Mouse (Mus musculus) cerebellum, postnatal 36 days (tissue): ENCODE results near the gene Zfyve28.

Source experiments
- DNase-seq, 2 experiments: peaks; one replicate each; pipeline ENCODE4 v3.0.0; 2021 to 2022; ENCODE audit warnings: mixed read lengths in 2 of 2

Gene Zfyve28

GRCm38 (mm10) chr5:34202006-34202405 lies 86.2 kb downstream of the Zfyve28 start:
- no peak for DNase-seq

- DNase-seq = no peak
Measured at GRCm38 (mm10) chr5:34201396-34201795, 86.9 kb downstream of the Zfyve28 start.

DNA sequence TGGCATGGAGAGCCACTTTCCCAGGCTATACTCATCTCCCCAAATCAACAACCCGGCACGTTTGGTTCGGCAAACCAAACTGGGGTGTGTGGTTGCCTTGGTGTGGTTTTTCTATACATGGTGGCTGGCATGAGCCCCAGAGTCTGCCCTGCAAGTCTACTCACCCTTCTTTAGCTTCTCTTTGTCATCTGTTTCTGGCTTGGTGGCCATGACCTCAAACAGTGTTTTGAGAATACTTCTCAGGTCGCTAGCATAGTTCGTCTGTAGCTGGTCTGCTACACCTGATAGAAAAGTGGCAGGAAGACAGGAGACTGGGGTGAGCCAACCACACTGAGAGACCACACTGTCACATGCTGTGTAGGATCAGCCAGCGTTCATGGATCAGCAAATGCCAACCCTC lies 89.6 kb downstream of the Zfyve28 start:
- no peak for DNase-seq

DNA sequence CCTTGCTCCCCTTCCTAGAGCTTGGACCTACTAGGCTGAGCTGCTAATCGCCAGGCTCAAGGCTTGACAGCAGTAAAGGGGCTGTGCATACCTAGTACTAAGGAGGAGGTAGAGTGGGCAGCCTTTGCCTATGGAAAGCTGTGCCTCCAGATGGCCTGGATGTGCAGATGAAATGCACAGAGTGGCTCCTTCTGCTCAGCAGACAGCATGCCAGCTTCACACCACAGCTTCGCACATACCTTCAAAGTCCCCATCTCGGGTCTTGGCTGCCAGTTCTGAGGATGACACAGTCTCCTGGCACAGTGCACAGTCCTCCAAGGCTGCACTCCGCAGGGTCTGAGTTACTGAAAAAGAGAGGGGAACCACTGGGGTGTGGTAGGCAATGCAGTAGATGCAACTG lies 91.0 kb downstream of the Zfyve28 start:
- peak; percentile 57 to 64 for DNase-seq

GRCm38 (mm10) chr5:34196423-34196822 lies 91.8 kb downstream of the Zfyve28 start:
- no peak for DNase-seq

- DNase-seq = no peak
Measured at GRCm38 (mm10) chr5:34195786-34196185, 92.5 kb downstream of the Zfyve28 start.

DNA sequence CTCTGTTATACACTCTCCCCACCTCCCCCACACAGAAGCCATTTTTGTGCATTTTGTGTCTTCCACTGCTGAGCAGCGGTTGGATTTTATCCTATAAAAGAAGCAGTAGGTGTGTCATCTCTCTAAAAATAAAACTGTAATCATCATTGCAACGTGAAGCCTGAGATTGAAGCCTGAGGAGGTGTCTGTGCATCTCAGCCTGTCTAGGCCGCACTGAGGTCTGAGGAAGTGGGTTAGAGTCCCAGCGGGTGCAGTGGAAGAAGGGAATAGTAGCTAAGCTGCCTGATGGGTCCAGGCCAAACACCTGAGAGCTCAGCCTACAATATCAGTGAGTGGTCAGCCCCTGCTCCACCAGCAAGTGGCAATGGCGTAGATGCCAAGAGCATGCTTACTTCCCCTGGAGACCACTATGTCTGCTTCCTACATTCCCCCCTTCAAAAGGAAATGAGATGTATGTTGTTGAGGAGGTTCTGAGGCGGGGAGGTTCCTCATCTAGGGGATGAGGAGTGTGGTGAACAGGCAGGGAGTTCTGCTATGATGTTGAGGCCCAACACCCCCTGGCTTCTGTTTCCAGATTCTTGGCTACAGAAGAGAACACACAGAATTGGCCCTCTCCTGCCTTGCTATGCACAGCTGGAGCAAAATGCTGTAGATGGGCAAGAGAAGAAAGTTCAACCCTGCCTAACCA lies 93.1 kb downstream of the Zfyve28 start:
- no peak for DNase-seq

DNA sequence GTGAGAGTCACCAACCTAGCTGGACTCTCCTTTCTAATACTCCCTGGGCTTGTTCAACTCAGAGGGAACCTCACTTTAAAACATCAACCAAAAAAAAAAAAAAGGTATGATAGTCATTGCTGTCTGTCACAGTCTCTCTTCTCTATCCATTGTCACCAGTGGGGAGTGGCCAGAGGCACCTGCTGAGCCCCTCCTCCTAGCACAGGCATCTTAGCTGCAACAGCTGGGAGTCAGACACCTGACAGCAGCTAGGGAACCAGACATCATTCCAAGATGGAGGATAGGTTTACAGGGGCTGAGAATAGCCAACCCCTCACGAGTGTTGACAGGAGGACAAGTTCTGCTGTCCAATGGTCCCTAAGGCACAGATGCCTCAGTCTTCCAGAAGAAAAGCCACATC lies 93.8 kb downstream of the Zfyve28 start:
- DNase-seq = no peak

DNA sequence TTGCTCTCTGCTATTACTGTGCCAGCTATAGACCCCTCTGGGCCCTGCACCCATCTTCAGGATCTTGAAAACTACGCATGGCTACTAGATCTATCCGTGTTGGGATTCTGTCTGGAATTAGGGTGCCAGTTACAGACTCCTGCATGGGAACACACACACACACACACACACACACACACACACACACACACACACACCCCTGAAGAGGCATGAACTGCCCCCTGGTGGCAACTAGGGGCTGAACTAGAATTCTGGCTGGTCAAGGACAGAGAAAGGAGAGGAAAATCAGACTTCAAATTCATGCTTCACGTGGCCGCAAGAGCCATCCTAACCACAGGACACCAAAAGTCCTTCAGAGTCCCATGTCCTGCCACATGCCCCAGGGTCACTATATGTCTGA lies 96.4 kb downstream of the Zfyve28 start:
- no peak for DNase-seq

DNA sequence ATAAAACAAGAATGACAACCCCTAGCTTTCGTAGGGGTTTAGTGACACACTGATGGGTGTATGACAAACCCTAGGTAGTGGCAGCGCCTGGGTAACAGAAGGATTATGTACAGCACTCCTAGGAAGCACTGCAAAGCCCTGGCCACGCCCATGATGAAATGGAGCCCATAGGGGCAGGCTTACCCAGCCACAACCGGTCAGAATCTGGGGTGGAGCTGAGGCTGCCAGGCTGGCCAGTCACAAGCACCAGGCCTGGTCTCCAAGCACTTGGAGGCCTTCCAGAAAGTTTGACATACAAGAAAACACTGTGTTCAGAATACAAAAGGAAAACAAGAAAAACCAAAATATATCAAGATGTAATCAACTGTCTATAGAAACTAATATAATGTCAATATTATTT lies 97.2 kb downstream of the Zfyve28 start:
- DNase-seq = no peak

DNA sequence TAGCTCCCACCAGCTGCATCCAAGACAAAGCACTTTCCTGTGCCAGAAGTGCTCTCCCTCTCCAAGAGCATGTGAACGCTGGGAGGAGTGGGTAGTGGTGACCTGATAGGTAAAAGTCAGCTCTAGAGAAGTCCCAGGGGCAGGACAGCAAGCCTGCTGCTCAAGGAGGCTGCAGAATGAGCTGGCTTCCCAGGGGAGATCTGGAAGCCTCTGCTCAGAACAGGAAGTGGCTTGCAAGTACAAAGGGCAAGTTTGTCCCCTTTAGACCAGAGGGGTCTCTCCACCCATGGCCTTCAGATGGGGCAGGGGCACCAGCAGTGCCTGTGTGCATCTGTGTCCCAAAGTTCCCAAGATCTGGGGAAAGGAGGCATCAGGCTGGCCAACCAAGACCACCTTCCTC lies 98.7 kb downstream of the Zfyve28 start:
- DNase-seq = no peak

DNA sequence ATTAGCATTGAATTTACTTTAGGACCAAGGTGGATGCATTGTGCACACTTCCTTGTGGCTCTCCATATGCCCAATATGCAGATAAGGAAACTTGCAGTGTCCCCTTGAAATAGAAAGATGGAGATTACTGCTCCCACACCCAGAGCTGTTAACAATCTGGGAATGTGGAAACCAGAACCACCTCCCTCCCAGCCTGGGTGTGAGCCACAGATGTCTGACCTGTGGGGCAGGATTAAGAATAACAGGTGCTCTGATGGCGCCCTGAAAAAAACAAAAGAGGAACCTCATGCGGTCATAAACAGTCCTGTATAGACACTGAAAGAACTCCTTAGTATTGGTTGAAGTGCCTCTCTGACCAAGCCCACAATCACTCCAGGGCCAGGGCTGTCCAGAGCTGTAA lies 99.4 kb downstream of the Zfyve28 start:
- no peak for DNase-seq

DNA sequence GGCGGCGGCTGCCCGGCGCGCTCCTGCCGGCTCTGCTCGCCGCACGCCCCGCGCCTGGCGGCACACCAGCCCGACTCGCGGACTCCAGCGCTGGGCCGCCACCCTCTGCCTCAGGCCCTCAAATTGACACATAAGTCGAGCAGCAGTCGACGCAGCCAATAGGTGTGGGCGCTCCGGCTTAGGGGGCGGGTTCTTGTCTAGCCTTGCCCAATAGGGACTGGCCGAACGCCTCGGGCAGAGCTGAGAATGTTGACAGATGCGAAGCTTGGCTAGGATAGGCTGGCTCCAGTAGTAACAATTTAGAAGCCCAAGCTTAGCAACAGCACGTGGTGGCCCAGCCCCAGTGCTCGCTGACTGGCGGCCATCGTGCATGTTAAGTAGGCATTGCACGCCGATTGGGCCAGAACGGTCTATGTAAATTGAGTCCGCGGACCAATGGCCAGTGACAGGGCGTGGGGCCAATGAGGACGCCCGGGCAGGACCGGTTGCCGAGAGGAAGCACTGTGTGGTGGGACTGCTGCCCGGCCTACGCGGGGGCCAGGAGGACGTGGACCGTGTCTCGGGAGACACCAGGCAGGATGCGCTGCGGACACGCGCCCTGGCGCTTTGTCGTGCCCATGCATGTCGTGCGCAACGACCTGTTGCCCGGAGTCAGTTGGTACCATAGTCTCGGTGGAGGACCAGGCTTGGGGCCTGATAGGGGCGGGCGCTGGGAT lies 100.5 kb downstream of the Zfyve28 start, which contains the start of gene Mxd4:
Gene Mxd4, minus strand, starts transcription at position 120 of the 716 bp plus-strand sequence.
- peak; percentile 99 to 100 for DNase-seq

DNA sequence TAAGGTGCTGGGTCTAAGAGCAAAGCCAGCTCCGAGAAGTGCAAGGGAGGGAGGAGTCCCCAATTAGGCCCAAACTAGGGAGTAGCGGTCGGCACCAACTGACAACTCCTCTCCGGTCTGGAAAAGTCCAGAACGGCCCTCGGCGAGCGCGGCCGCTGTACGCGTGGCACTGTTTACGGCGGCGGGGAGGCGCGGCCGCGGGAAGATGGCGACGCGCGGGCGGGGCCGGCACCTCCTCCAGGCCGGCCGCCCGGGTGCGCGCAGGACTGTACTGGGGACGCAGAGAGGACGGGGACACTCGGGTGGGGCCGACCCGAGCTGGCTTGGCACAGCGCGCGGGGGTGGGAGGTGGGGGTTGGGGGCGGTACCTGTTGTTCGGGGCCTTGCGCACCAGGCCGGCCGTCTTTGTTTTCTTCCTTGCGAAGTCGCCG lies 101.3 kb downstream of the Zfyve28 start:
- DNase-seq = peak; percentile 50 to 62

GRCm38 (mm10) chr5:34186391-34186790 lies 101.9 kb downstream of the Zfyve28 start:
- peak in 1 of 2 experiments; percentile 12 for DNase-seq

DNA sequence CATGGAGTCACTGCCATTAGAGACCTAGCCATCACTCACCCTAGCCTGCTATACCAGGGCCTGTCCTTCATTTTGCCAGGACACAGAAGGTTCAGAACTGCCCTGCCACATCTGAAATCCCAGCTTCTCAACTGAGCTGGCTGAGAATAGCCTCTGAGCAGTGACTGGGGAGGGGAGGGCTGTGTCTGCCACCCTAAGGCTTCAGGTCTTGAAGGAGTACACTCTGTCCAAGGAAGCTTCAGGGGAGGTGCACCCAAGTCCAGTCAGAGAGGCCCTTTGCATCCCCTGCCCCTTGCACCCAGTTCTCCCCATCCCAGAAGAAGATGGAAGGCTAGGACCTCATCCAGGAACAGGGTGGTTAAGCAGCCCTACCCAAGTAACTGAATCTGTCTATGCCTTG lies 102.5 kb downstream of the Zfyve28 start:
- DNase-seq = peak in 1 of 2 experiments; percentile 5

- peak; percentile 3 for DNase-seq
Measured at GRCm38 (mm10) chr5:34185051-34185580, 103.1 kb downstream of the Zfyve28 start.

GRCm38 (mm10) chr5:34183976-34184375 lies 104.3 kb downstream of the Zfyve28 start:
- DNase-seq = peak in 1 of 2 experiments; percentile 10

GRCm38 (mm10) chr5:34183156-34183880 lies 104.9 kb downstream of the Zfyve28 start:
- peak in 1 of 2 experiments; percentile 14 for DNase-seq

DNA sequence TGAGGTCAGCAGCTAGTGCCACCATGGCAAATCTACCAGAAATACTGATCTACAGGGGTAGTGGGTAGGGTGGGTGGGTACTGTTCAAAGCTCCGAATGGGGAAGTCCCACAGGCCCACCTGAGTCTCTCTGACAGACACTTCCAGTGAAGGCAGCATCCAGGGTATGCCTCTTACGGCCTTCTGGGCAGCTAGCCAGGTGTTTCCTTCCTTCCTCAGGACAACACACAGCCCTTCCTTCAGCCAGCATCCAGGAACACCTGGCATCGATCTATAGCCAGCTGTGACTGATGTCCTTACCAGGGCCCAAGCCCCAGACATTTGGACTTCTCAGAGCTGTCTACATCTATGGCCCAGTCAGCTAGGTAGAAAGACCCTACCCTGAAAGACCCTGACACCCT lies 105.8 kb downstream of the Zfyve28 start:
- peak in 1 of 2 experiments; percentile 17 for DNase-seq

GRCm38 (mm10) chr5:34177821-34178220 lies 110.4 kb downstream of the Zfyve28 start:
- peak in 1 of 2 experiments; percentile 9 for DNase-seq

DNA sequence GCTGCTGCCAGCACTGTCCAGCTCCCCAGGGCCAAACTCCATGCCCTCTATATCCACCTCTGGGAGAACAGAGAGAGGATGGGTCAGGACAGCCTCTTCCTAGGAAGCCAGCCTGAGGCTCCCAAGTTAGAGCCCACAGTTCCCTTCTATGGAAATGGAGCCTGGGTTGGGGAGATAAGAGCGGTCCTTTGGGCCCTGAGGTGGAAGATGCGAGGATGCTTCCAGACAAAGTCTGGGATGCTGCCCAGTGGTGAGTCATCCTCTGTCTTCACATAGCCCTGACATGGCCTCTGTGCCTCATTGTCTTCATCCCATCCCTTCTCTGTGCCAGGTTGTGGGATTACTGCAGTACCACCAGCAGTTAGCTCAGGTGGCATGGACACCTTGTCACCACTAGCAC lies 111.2 kb downstream of the Zfyve28 start:
- DNase-seq = peak; percentile 62 to 67

GRCm38 (mm10) chr5:34176691-34177090 lies 111.6 kb downstream of the Zfyve28 start:
- peak in 1 of 2 experiments; percentile 45 for DNase-seq
